In the genomic region with DNA sequence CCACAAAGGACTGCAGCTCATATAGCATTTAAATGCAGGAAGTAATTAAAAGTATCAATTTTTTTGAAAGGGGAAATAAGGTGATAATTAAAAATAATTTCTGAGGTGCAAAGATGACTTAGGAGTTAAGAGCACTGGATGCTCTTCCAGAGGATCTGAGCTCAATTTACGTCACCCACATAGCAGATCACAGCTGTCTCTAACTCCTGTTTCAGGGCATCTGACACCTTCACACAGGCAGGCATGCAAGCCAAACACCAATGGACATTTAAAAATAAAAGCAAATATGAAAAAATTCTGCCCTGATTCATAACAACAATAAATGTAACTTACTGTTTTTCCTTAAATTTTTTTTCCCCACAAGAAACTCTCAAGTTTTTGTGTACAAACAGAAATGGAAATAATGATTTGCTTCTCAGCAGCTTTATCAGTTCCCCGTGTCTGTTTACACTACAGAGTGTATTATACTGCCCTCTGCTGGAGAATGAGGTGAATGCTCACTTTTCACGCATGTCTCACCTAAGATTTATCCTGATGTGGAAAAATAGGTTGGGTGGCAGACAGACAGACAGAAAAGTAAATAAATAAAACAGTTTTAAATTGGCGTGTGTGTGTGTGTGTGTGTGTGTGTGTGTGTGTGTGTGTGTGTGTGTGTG, we compare ENCODE assay signal across 8 mouse cellular contexts. TPM values are rescaled to one million over a fixed set of nuclear protein-coding genes. Genes with fewer than 3 reads are reported as not detected.
DNase-seq lines count a peak whose midpoint lies in the region; ATAC-seq and TF ChIP-seq lines count a peak whose summit lies in the region.

No protein-coding gene starts in this region.

- no peak for TF ChIP-seq EP300 in heart, adult 2 months (IDR thresholded peaks at IDR 0.05; ENCODE audit: insufficient read depth, low read depth, low read length)

- H3K27ac ChIP-seq in heart, adult 2 months, result no peak overlapping the region
- no peak overlapping the region for H3K27ac ChIP-seq in heart, embryonic 11.5 days (ENCODE audit: low read depth, low read length)

- no peaks in the 10 kb centered on the region for H3K27me3 ChIP-seq in heart, adult 2 months (ENCODE audit: control insufficient read depth, insufficient read depth, low read length)
- H3K27me3 ChIP-seq in heart, embryonic 11.5 days (ENCODE audit: control insufficient read depth, insufficient read depth, low read length), result no peaks in the 10 kb centered on the region

- TF ChIP-seq CTCF in heart, adult 2 months (IDR thresholded peaks at IDR 0.05), result peak; percentile 65

- no peaks in the 10 kb centered on the region for H3K9me3 ChIP-seq in heart, embryonic 11.5 days (replicated peaks; ENCODE audit: control insufficient read depth, low read length)

- H3K36me3 ChIP-seq in heart, adult 2 months (ENCODE audit: control insufficient read depth, insufficient read depth, low read length), result no peaks in the 10 kb centered on the region
- H3K36me3 ChIP-seq in heart, embryonic 11.5 days (ENCODE audit: control insufficient read depth, insufficient read depth, low read length), result no peaks in the 10 kb centered on the region

- no peak overlapping the region for H3K4me3 ChIP-seq in heart, adult 2 months
- H3K4me3 ChIP-seq in heart, embryonic 11.5 days (ENCODE audit: low read depth, low read length), result no peak overlapping the region

- TF ChIP-seq POLR2A in heart, adult 2 months (IDR thresholded peaks at IDR 0.05; ENCODE audit: insufficient read depth, low read depth, low read length), result no peak

- intact Hi-C loops in heart, adult 2 months (cut with DNase I), result loop anchor here (5.0 kb wide), 1 partner anchor 812 kb away; no protein-coding TSS in a partner anchor
- intact Hi-C loops in left cerebral cortex, postnatal 25 days (cut with DNase I), result loop anchor here (2.0 to 10.0 kb wide), 2 partner anchors 194 to 818 kb away; no protein-coding TSS in a partner anchor

- H3K4me1 ChIP-seq in heart, adult 2 months (ENCODE audit: control insufficient read depth, insufficient read depth, low read length), result no peaks in the 10 kb centered on the region
- H3K4me1 ChIP-seq in heart, embryonic 11.5 days (ENCODE audit: control insufficient read depth, insufficient read depth, low read length), result no peaks in the 10 kb centered on the region

- H3K79me2 ChIP-seq in heart, adult 2 months (replicated peaks; ENCODE audit: control insufficient read depth, insufficient read depth, low read length), result no peaks in the 10 kb centered on the region

- H3K9ac ChIP-seq in heart, adult 2 months (ENCODE audit: low read depth, low read length), result no peak overlapping the region
- H3K9ac ChIP-seq in heart, embryonic 11.5 days (ENCODE audit: low read depth, low read length), result no peak overlapping the region

- WGBS in heart, adult 2 months, result 8% methylated on average over 4 of the region's 4 CpGs
- WGBS in heart, embryonic 11.5 days (ENCODE audit: insufficient replicate concordance), result 10% methylated on average over 4 of the region's 4 CpGs

- no peak for ATAC-seq in heart, embryonic 11.5 days (replicated peaks; ENCODE audit: insufficient number of reproducible peaks, low FRiP score, low TSS enrichment)

- H3K4me2 ChIP-seq in heart, embryonic 11.5 days, result no peak overlapping the region

- DNase-seq in heart, adult 2 months, result no peak
- DNase-seq in ovary, postnatal 14 days (ENCODE audit: low spot score), result peak; percentile 1
- no peak for DNase-seq in ovary, adult 18-20 months (ENCODE audit: low spot score)
- peak; percentile 4 to 36 for DNase-seq in cerebellum, postnatal 25 days
- peak; percentile 28 to 45 for DNase-seq in left cerebral cortex, postnatal 25 days (ENCODE audit: low spot score in 2 of 2)
- no peak for DNase-seq in gastrocnemius, adult 8-10 months (ENCODE audit: low spot score in 2 of 2)
- no peak for DNase-seq in spleen, adult 18-20 months

RNA-seq across cellular contexts. Expression of gene Tfap2b, which starts 29.8 kb away (rescaled TPM):
- total RNA-seq in heart, adult 2 months (2021), result not detected
- polyA plus RNA-seq in heart, adult 2 months (2012; rRNA removed), result 0.16 TPM in 1 of 2 replicates, not detected in the other
- polyA plus RNA-seq in heart, embryonic 11.5 days (2014; fragmentation: Nextera tagmentation; extraction: Ambion mirVana), result 0.48 and 1.3 TPM in 2 replicates
- total RNA-seq in left cerebral cortex, postnatal 25 days (2021), result 1 to 10 TPM in 1 of 2 experiments, under 1 TPM in 1; 0.78 to 1.0 TPM
- total RNA-seq in gastrocnemius, adult 8-10 months (2022), result not detected

Comparison
In these comparisons a context has a peak if more than half of its experiments do, and no peak if none do; other contexts are left out.
1. DNase-seq: peak in ovary, postnatal 14 days (single experiment), cerebellum, postnatal 25 days (2 of 2) and left cerebral cortex, postnatal 25 days (2 of 2); none in heart, adult 2 months (0 of 2), ovary, adult 18-20 months (single experiment), gastrocnemius, adult 8-10 months (0 of 2) and spleen, adult 18-20 months (0 of 2).